Mouse (Mus musculus) small intestine, adult 2 months (tissue): ENCODE data around the gene Rhno1. TPM values are rescaled to one million over a fixed set of nuclear protein-coding genes. Genes with fewer than 3 reads are reported as not detected.

ENCODE experiments used
- H3K27ac ChIP-seq: fragments of 200-500 bp; 2 replicates; pipeline ENCODE4 v1.5.1; 2012; ENCODE audit warnings: low read depth, low read length, control low read depth, inconsistent platforms; ENCODE audit not compliant: insufficient read depth
- H3K27me3 ChIP-seq: fragments of 200-500 bp; 2 replicates; pipeline ENCODE4 v1.6.1; 2012; ENCODE audit warnings: mild to moderate bottlenecking, moderate library complexity, low read length, inconsistent platforms; ENCODE audit not compliant: control insufficient read depth, insufficient read depth
- H3K36me3 ChIP-seq: fragments of 200-500 bp; 2 replicates; pipeline ENCODE4 v1.6.1; 2012; ENCODE audit warnings: mild to moderate bottlenecking, low read length, control low read depth, inconsistent platforms; ENCODE audit not compliant: control insufficient read depth, insufficient read depth
- H3K4me1 ChIP-seq: fragments of 200-500 bp; 2 replicates; pipeline ENCODE4 v1.6.1; 2012; ENCODE audit warnings: low read length, inconsistent platforms, mixed read lengths; ENCODE audit not compliant: control insufficient read depth, insufficient read depth, insufficient read length
- H3K4me3 ChIP-seq: fragments of 200-500 bp; 2 replicates; pipeline ENCODE4 v1.5.1; 2012; ENCODE audit warnings: low read depth, mild to moderate bottlenecking, control low read depth, inconsistent platforms, low read length, moderate library complexity
- CTCF ChIP-seq: fragments of 200-500 bp; IDR thresholded peaks from 2 replicates; pipeline ENCODE4 v1.5.1; 2012; ENCODE audit warnings: low read depth, mild to moderate bottlenecking, control low read depth, inconsistent platforms, low read length, moderate library complexity, mixed read lengths; ENCODE audit not compliant: insufficient replicate concordance, insufficient read length; ENCODE audit errors: extremely low read depth
- POLR2A ChIP-seq: fragments of 200-500 bp; IDR thresholded peaks from 2 replicates; pipeline ENCODE4 v1.6.1; 2012; ENCODE audit warnings: low read depth, mild to moderate bottlenecking, control low read depth, inconsistent platforms, low read length, moderate library complexity
- WGBS: fragments of 180-500 bp; shearing (Covaris S2); methylation state at CpG from one replicate; pipeline ENCODE4 v1.1.7; 2018; 5-methylcytosine and 5-hydroxymethylcytosine counted together
- polyA plus RNA-seq: library from polyadenylated mRNA; depleted of rRNA; stranded (reverse); fragments of >200 nt; gene quantifications from 2 replicates; pipeline ENCODE4 v1.2.3, GENCODE M21; 2012

Rhno1 gene
- polyA plus RNA-seq, 1 experiment = 11.2 TPM

- no peaks in the 10 kb centered on the region for H3K4me1 ChIP-seq
- 77% methylated on average over 16 of the region's 16 CpGs for WGBS
- no peak overlapping the region for H3K4me3 ChIP-seq
- no peaks in the 10 kb centered on the region for H3K27me3 ChIP-seq
- no peak for TF ChIP-seq CTCF
- no peak for TF ChIP-seq POLR2A
- H3K27ac ChIP-seq = no peak overlapping the region
- 0 out of 2 replicates have a peak, but pooled peaks cover under 1% of the 10 kb centered on the region for H3K36me3 ChIP-seq
These were observed 16.9 kb upstream of the Rhno1 start for GRCm38 (mm10) chr6:128379636-128380035.

DNA sequence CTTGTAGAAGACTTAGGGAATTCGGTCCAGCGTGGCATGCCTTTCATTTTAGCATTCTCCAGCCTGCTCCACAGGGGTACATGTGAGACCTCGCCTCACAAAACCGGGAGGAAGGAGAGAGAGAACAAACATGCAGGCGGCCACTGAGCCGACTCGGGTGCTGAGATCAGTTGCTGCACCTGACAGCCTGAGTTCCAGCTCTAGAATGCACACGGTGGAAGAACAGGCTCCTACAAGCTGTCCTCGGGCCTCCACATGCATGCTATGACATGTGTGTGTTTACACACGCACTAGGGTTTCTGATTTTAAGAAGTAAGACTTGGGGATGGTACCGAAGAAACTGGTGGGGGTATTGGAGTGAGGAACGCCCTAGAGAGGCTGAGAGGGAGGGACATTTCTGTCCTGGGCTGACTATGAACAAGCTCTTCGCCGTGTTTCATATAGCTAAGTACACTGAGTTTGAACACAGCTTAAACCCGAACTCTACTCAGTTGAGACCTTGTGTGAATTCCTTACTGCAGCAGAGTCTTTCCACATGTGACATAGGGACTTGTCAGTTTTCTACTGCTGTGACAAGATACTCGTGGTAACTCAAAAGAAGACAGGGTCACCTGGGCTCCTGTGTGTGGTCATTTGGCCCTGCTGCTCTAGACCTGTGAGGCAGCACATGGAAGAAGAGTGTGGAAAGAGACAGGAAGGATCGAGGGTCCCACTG, 13.8 kb upstream of the Rhno1 start:
- TF ChIP-seq CTCF (no peak), POLR2A (no peak)
- Histone ChIP-seq H3K36me3 (peaks cover 4% of the 10 kb centered on the region; the same call in 1 of the 2 replicates), H3K4me3 (no peak overlapping the region), H3K4me1 (no peaks in the 10 kb centered on the region), H3K27ac (no peak overlapping the region), H3K27me3 (no peaks in the 10 kb centered on the region)
- WGBS = 90% methylated on average over 17 of the region's 17 CpGs

- Histone ChIP-seq H3K27me3 (no peaks in the 10 kb centered on the region), H3K4me1 (no peaks in the 10 kb centered on the region), H3K4me3 (no peak within 1 kb of the TSS), H3K27ac (no peak within 1 kb of the TSS), H3K36me3 (peaks cover 4% of the 10 kb centered on the region; the same call in 1 of the 2 replicates)
- TF ChIP-seq POLR2A = no peak
- no peak for TF ChIP-seq CTCF
- 72% methylated on average over 6 of the region's 6 CpGs for WGBS
These were observed 12.5 kb upstream of the Rhno1 start, which contains the start of the genes Tex52 and Gm44596 for GRCm38 (mm10) chr6:128375192-128375591. TSS of gene Tex52 (plus strand) at chr6:128375456. TSS of gene Gm44596 (plus strand) at chr6:128375503.

DNA sequence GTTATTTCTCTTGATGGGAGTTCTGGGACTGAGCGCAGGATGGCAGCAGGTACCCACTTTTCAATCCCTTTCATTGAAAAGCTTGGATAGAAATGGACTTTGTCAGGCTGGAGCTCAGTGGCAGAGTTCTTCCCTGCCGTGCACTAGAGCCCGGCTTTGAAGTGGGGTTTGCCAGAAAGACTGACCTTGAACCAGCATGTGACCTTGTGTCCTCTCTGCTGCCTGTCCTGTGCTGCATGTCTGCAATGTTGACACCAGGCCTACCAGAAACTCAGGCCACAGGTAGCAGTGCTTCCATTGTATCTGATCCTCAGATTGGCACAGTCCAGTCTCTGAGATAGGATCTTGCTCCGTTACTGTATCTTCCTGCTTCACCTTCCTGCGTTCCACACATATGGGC, 7.3 kb upstream of the Rhno1 start:
- Histone ChIP-seq H3K27ac (no peak overlapping the region), H3K4me1 (no peaks in the 10 kb centered on the region), H3K4me3 (no peak overlapping the region), H3K27me3 (no peaks in the 10 kb centered on the region), H3K36me3 (peaks cover 13% of the 10 kb centered on the region)
- TF ChIP-seq POLR2A (no peak), CTCF (no peak)
- WGBS = 91% methylated on average over 5 of the region's 5 CpGs

DNA sequence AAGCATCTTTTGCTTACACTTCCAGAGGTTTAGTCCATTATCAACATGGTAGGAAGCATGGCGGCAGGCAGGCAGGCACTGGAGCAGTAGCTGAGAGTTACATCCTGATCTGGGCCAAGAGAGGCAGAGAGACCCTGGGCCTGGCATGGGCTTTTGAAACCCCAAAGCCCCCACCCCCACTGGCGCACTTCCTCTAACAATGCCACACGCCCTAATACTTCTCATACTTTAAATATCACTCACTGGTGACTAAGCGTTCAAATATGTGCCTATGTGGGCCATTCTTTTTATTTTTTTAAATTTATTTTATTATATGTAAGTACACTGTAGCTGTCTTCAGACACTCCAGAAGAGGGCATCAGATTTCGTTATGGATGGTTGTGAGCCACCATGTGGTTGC, 3.8 kb upstream of the Rhno1 start:
- no peak for TF ChIP-seq CTCF
- Histone ChIP-seq H3K4me1 (peaks cover 3% of the 10 kb centered on the region; the same call in 1 of the 2 replicates), H3K4me3 (no peak overlapping the region), H3K36me3 (peaks cover 9% of the 10 kb centered on the region), H3K27me3 (no peaks in the 10 kb centered on the region), H3K27ac (no peak overlapping the region)
- WGBS = 96% methylated on average over 5 of the region's 5 CpGs

DNA sequence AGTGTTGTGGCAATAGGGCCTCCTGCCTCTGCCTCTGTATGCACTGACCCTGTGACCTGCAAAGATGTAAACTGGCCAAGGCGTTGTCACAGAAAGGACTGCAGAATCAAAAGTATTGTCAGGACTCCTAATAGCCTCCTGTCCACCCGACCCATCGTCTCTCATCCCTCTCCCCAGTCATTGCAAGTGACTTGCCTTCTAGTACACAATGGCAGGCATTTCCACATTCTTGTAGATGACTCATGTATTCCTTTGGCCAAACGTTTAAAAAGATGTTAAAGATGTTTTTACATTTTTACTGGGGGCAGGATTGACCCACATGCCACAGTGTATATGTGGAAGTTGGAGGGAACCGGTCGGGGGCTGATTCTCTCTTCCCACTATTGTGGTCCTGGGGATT, 2.0 kb upstream of the Rhno1 start:
- Histone ChIP-seq H3K4me1 (peaks cover 3% of the 10 kb centered on the region; the same call in 1 of the 2 replicates), H3K27ac (no peak overlapping the region), H3K4me3 (no peak overlapping the region), H3K36me3 (peaks cover 9% of the 10 kb centered on the region), H3K27me3 (no peaks in the 10 kb centered on the region)
- WGBS = 72% methylated on average over 6 of the region's 6 CpGs
- no peak for TF ChIP-seq CTCF
- TF ChIP-seq POLR2A = no peak

DNA sequence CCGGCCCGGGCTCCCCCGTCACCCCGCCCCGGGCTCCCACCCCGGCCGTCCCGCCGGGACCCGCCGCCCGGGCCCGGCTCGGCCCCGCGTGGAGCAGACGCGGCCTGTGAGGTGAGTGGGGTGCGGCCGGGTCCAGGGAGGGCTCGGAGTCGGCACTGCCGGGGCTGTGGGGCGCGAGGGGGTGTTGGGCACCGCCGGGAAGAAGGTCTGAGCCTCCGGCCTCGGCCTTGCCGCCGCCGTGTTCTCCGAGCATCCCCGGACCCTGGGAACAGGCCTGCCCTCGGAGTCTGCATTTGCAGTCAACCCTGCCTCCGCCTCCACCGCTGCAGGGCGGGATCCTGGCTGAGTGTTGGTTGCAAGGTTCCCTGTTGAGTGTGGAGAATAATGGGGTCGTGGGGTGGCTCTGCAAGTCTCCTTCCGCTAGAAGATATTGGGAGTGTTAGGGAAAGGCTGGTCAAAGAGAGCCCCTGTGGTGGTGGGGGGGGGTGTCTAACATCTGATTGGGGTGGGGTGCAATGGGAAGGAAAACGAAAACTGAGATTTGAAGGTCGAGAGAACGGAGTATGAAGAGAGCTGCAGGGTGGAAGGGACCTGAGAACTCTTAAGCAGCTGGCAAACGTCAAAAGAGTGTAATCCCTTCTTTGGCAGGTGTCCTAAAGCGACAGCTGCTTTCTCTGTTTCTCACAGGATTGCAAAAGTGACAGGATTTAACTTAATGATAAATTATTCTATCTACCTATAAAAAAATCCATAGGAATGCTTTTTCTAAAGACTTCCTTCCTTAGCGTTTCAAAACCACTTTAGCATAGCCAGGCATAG, 505 bp upstream of the Rhno1 start:
- Histone ChIP-seq H3K27me3 (no peaks in the 10 kb centered on the region), H3K4me1 (peaks cover 3% of the 10 kb centered on the region; the same call in 1 of the 2 replicates), H3K4me3 (peak overlapping the region; percentile 78), H3K27ac (no peak overlapping the region), H3K36me3 (peaks cover 13% of the 10 kb centered on the region)
- TF ChIP-seq CTCF (no peak), POLR2A (no peak; the same call in 1 of the 2 replicates)
- WGBS = 3% methylated on average over 46 of the region's 46 CpGs
